Mouse (Mus musculus) adrenal gland, postnatal 0 days (tissue): ENCODE data around the gene Fzd10. TPM values are rescaled to one million over a fixed set of nuclear protein-coding genes. Genes with fewer than 3 reads are reported as not detected.

Experiments used
- polyA plus RNA-seq: library from polyadenylated mRNA; unstranded; fragments of >200 nt; fragmentation: Nextera tagmentation; extraction: Ambion mirVana; gene quantifications from 2 replicates; pipeline ENCODE4 v1.2.1, GENCODE M21; 2015

Gene Fzd10
- polyA plus RNA-seq = 0.06 and 0.41 TPM in 2 replicates

GRCm38 (mm10) chr5:128600072-128601021 is at the start of gene Fzd10:
TSS of gene Fzd10 (plus strand) at chr5:128600844.

Other genes starting within 250 kb of the Fzd10 start
- 0.41 and 0.50 TPM in 2 replicates for gene Tmem132d, start 167.8 kb upstream of the Fzd10 start, polyA plus RNA-seq
- not detected in 2 replicates for gene Piwil1, start 101.7 kb downstream of the Fzd10 start, polyA plus RNA-seq